Mouse (Mus musculus) CD8-positive naive resting alpha-beta T cell, adult 57 days (primary cell): Measurements from ENCODE around the gene Myoz1. TPM values are rescaled to one million over a fixed set of nuclear protein-coding genes. Genes with fewer than 3 reads are reported as not detected.

ENCODE experiments used
- total RNA-seq: library from RNA; stranded (reverse); gene quantifications from one replicate; pipeline ENCODE4 v1.2.4, GENCODE M21; 2023

Gene Myoz1
- total RNA-seq: not detected

GRCm38 (mm10) chr14:20656361-20656760, at the start of gene Myoz1:
Gene Myoz1, minus strand, starts transcription at chr14:20656540.

GRCm38 (mm10) chr14:20702741-20703381, 46.5 kb upstream of the Myoz1 start, which contains the start of gene Chchd1:
Gene Chchd1, plus strand, starts transcription at chr14:20703006.

DNA sequence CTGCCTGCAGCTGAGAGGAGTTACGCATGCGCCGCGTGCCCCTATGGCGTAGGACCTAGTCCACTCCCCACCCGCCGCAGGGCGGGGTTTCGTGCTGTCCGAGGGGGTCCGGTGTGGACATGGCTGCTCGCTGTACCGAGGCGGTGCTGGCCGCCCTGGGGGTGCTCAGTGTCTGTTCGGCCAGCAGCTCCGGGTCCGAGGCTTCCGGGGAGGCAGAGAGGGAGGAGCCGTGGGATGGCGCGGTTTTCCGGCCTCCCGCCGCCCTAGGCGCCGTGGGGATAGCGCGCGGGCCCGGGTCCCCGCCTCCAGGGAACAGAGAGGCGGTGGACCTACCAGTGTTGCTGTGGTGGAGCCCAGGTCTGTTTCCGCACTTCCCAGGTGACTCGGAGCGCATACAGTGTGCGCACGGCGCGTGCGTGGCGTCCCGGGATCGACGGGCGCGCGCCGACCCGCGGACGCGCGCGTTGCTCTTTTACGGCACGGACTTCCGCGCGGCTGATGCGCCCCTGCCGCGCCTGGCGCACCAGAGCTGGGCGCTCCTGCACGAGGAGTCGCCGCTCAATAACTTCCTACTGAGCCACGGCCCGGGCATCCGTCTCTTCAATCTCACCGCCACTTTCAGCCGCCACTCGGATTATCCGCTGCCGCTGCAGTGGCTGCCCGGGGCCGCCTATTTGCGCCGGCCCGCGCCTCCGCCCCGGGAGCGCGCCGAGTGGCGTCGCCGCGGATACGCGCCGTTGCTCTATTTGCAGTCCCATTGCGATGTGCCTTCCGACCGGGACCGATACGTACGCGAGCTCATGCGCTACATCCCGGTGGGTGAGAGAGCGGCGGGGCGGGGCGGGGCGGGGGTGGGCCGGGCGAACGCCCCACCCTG, 38.8 kb upstream of the Myoz1 start, which contains the start of gene Fut11:
Gene Fut11, plus strand, starts transcription at position 85 of the 877 bp plus-strand sequence.

DNA sequence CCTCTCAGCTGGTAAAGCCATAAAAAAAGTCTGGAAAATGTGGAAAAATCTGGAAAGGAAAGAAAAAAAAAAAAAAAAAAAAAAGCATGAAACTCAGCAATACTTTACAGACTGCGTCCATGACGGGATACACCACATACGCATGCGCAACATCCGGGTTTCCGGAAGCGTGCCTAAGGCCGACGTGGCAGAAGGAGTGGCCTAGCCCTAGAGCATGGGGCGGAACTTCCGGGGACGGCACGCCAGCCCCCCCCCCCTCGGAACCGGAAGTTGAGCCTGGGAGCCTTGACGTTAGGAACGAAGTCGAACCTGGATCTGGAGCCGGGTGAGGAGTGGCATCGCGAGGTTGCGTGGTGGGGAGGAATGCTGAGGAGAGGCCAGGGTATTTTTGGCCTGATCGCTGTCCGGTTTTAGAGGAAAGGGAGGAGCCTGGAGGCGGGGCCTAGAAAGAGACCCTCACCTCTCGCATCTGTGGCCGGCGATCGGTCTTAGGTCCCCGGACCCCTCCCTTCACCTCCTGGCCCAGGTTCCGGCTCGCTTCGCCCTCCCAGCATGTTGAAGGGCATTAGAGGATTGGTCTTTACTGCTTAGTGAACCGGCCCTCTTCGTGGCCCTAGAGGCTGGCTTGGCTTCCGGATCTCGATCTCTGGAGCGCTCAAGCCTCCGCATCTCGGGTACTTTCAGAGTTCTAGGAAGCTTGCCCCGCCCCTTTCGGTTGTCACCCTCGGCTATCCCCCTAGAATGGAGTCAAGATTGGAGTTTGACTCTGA, 17.9 kb upstream of the Myoz1 start, which contains the start of gene Sec24c:
Gene Sec24c, plus strand, starts transcription at position 245 of the 770 bp plus-strand sequence.

DNA sequence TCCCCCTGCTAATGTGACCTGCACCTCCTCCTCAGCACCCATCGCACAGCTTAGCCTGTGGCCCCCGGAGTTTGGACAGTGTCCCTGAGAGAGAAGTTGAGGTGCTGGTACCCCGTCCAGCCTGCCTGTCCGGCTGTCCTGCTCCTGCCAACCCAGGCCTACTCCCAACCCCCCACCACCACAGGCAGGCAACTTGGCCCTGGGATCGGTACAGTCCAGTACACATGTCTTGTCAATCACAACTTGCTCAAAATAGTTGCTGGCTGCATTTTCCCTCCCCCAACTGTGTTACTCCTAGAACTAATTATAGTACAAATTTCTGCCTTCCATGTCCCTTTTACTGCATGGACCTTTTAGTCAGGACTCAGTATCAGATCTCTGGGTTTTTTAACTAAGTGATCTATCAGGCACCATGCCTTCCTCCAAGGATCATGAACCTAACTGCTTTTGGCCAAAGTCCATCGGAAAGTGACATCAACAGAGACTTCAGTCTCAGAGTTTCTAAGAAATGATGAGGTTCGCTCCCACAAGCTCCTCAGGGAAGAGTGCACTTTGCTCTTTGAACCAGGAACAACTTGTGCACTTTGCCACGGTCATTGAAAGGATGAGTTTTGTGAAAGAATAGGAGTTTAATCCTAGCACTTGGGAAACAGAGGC, 11.9 kb upstream of the Myoz1 start, which contains the start of gene Synpo2l:
Gene Synpo2l, minus strand, starts transcription at position 201 of the 657 bp plus-strand sequence.

GRCm38 (mm10) chr14:20640644-20641437, 15.5 kb downstream of the Myoz1 start, which contains the start of gene Usp54:
Gene Usp54, minus strand, starts transcription at chr14:20641063.

Other genes with a start within 250 kb of the Myoz1 start
- not detected for gene Cfap70, start 204.3 kb downstream of the Myoz1 start, total RNA-seq
- 43.8 TPM for gene Anxa7, start 176.4 kb downstream of the Myoz1 start, total RNA-seq
- gene Mss51, start 159.6 kb downstream of the Myoz1 start, total RNA-seq: 7.5 TPM
- gene Ppp3cb, start 110.0 kb downstream of the Myoz1 start, total RNA-seq: 98.7 TPM
- 3.5 TPM for gene Usp54, start 15.5 kb downstream of the Myoz1 start, total RNA-seq
- not detected for gene Synpo2l, start 11.8 kb upstream of the Myoz1 start, total RNA-seq
- 246 TPM for gene Sec24c, start 17.8 kb upstream of the Myoz1 start, total RNA-seq
- 7.0 TPM for gene Fut11, start 38.4 kb upstream of the Myoz1 start, total RNA-seq
- gene Chchd1, start 46.5 kb upstream of the Myoz1 start, total RNA-seq: 36.4 TPM
- 138 TPM for gene Zswim8, start 51.0 kb upstream of the Myoz1 start, total RNA-seq
- gene Ndst2, start 78.0 kb upstream of the Myoz1 start, total RNA-seq: 39.7 TPM
- gene Camk2g, start 137.5 kb upstream of the Myoz1 start, total RNA-seq: 64.0 TPM
- 0.43 TPM for gene Plau, start 180.1 kb upstream of the Myoz1 start, total RNA-seq